9 mouse cellular contexts compared by ENCODE assay signal in the genomic region with DNA sequence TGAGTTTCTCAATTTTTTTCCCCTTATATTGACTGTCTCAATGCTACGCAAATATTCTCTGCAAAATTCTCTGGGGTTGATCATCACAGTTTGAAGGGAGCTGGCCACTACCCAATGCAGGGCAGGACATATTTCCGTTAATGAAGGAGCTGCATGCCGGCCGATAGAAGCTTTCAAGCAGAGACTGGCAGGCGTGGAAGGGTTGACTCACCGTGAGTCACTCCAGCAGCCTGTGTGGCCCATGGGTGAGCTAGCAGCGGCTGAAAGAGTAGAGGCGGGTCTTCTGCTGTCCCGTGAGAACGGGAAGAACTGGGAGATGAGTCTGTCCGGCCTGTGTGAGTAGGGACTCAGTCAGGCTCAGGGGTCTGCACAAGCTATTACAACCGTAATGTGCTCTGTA. TPM values are rescaled to one million over a fixed set of nuclear protein-coding genes. Genes with fewer than 3 reads are reported as not detected.
A peak's percentile ranks its signal among the peaks of the same experiment; 100 is the strongest.
DNase-seq lines count a peak whose midpoint lies in the region; ATAC-seq and TF ChIP-seq lines count a peak whose summit lies in the region.
"Had no signal": no experiment of that assay in that cellular context is flagged by ENCODE, and none has a peak within 500 bp of the region (broad histone marks: within the 10 kb centered on the region; RNA-seq: fewer than 3 reads in every experiment).

No protein-coding gene starts in this region.

- peak; percentile 36 for DNase-seq in urinary bladder, adult 2 months (ENCODE audit: low spot score)
- DNase-seq in urinary bladder, postnatal 4 days (ENCODE audit: low spot score in 2 of 2): no peak
- peak; percentile 74 for DNase-seq in adrenal gland, postnatal 10 days
- DNase-seq in hindbrain, postnatal 0 days (ENCODE audit: low spot score): no peak
- no peak for DNase-seq in cerebellum, postnatal 4 days (ENCODE audit: low spot score in 2 of 2)
- no peak for DNase-seq in kidney, postnatal 4 days

- no peak overlapping the region for H3K4me3 ChIP-seq in heart, embryonic 13.5 days
- no peak overlapping the region for H3K4me3 ChIP-seq in hindbrain, postnatal 0 days (ENCODE audit: low read length)
- H3K4me3 ChIP-seq: embryonic facial prominence, embryonic 13.5 days; hindbrain, embryonic 13.5 days had no signal

- H3K36me3 ChIP-seq in heart, embryonic 13.5 days: no peaks in the 10 kb centered on the region
- no peaks in the 10 kb centered on the region for H3K36me3 ChIP-seq in hindbrain, postnatal 0 days (ENCODE audit: insufficient read depth, low read length)
- H3K36me3 ChIP-seq: hindbrain, embryonic 13.5 days had no signal

- no peak overlapping the region for H3K9ac ChIP-seq in heart, embryonic 13.5 days
- H3K9ac ChIP-seq in hindbrain, postnatal 0 days (replicated peaks; ENCODE audit: low read length): no peak overlapping the region
- H3K9ac ChIP-seq: embryonic facial prominence, embryonic 13.5 days; hindbrain, embryonic 13.5 days had no signal

- no peak overlapping the region for H3K27ac ChIP-seq in heart, embryonic 13.5 days (replicated peaks)
- H3K27ac ChIP-seq in hindbrain, postnatal 0 days: no peak overlapping the region
- H3K27ac ChIP-seq: embryonic facial prominence, embryonic 13.5 days; hindbrain, embryonic 13.5 days had no signal

- H3K4me1 ChIP-seq in heart, embryonic 13.5 days: 0 out of 2 replicates have a peak, but pooled peaks cover 6% of the 10 kb centered on the region
- 0 out of 2 replicates have a peak, but pooled peaks cover 4% of the 10 kb centered on the region for H3K4me1 ChIP-seq in hindbrain, postnatal 0 days (ENCODE audit: insufficient read depth, low read length)

- H3K27me3 ChIP-seq in heart, embryonic 13.5 days (replicated peaks): no peaks in the 10 kb centered on the region
- no peaks in the 10 kb centered on the region for H3K27me3 ChIP-seq in hindbrain, postnatal 0 days (ENCODE audit: insufficient read depth, low read length)
- H3K27me3 ChIP-seq: embryonic facial prominence, embryonic 13.5 days; hindbrain, embryonic 13.5 days had no signal

- TF ChIP-seq CTCF in hindbrain, postnatal 0 days (IDR thresholded peaks at IDR 0.05; ENCODE audit: low read depth): no peak

- ATAC-seq in heart, embryonic 13.5 days (ENCODE audit: extremely low read depth, insufficient number of reproducible peaks, low FRiP score, low TSS enrichment): 0 out of 2 replicates have a peak, but pooled peaks have one; percentile 51
- no peak for ATAC-seq in hindbrain, postnatal 0 days

- WGBS in heart, embryonic 13.5 days: 37% methylated on average over 12 of the region's 12 CpGs
- WGBS in hindbrain, postnatal 0 days: 73% methylated on average over 12 of the region's 12 CpGs

- H3K4me2 ChIP-seq in heart, embryonic 13.5 days: peak overlapping the region; percentile 28
- no peak overlapping the region for H3K4me2 ChIP-seq in hindbrain, postnatal 0 days (ENCODE audit: low read depth, low read length)
- H3K4me2 ChIP-seq: embryonic facial prominence, embryonic 13.5 days; hindbrain, embryonic 13.5 days had no signal

- H3K9me3 ChIP-seq in heart, embryonic 13.5 days: no peaks in the 10 kb centered on the region
- H3K9me3 ChIP-seq in hindbrain, postnatal 0 days (ENCODE audit: low read length): no peaks in the 10 kb centered on the region
- H3K9me3 ChIP-seq: embryonic facial prominence, embryonic 13.5 days; hindbrain, embryonic 13.5 days had no signal

RNA-seq across cellular contexts. Expression of a gene that starts 23.6 kb away (rescaled TPM):
- 7.2 and 7.4 TPM in 2 replicates for polyA plus RNA-seq in urinary bladder, adult 2 months (2012; rRNA removed)
- 10 to 100 TPM; 10.1 to 13.1 TPM for total RNA-seq in adrenal gland, postnatal 10 days (2021)
- 2.8 and 4.0 TPM in 2 replicates for polyA plus RNA-seq in heart, embryonic 13.5 days (2015; fragmentation: Nextera tagmentation; extraction: Ambion mirVana)
- total RNA-seq in hindbrain, postnatal 0 days (2014; rRNA removed): 8.8 and 9.3 TPM in 2 replicates
- polyA plus RNA-seq in hindbrain, postnatal 0 days (2015; fragmentation: Nextera tagmentation; extraction: Ambion mirVana): 2.8 and 3.1 TPM in 2 replicates

Comparison
In these comparisons a context has a peak if more than half of its experiments do, and no peak if none do; other contexts are left out.
1. DNase-seq: peak in urinary bladder, adult 2 months (single experiment) and adrenal gland, postnatal 10 days (single experiment); none in urinary bladder, postnatal 4 days (0 of 2), hindbrain, postnatal 0 days (single experiment), cerebellum, postnatal 4 days (0 of 2) and kidney, postnatal 4 days (0 of 2).